23 mouse cellular contexts compared by ENCODE assay signal in the genomic region with DNA sequence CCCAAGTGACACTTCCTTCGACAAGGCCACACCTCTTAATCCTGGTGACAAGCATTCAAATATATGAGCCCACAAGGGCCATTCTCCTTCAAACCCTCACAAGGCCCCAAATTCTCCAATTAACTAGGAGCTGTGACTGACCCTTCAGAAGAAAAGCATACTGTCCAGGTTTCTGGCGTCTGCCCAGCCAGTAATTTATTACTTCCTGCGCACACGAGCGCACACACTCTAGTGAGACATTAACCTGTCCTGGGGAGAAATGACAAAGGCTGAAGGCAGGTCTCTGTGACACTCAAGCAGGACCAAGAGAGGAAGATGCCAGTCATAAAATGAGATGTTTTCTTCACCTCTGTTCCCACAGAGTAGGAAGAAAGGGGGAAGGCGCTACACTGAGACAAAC. TPM values are rescaled to one million over a fixed set of nuclear protein-coding genes. Genes with fewer than 3 reads are reported as not detected.
"Had no signal": no experiment of that assay in that cellular context is flagged by ENCODE, and none has a peak within 500 bp of the region (broad histone marks: within the 10 kb centered on the region; RNA-seq: fewer than 3 reads in every experiment).

No protein-coding gene starts in this region.

- H3K4me3 ChIP-seq: intestine, embryonic 15.5 days; left cerebral cortex, adult 2 months; limb, embryonic 12.5 days; liver, embryonic 15.5 days; midbrain, embryonic 15.5 days; neural tube, embryonic 12.5 days; stomach, embryonic 15.5 days had no signal

- H3K27ac ChIP-seq: intestine, embryonic 15.5 days; left cerebral cortex, adult 2 months; limb, embryonic 12.5 days; liver, embryonic 15.5 days; midbrain, embryonic 15.5 days; neural tube, embryonic 12.5 days; stomach, embryonic 15.5 days had no signal

- H3K4me2 ChIP-seq: intestine, embryonic 15.5 days; limb, embryonic 12.5 days; liver, embryonic 15.5 days; lung, embryonic 14.5 days; midbrain, embryonic 11.5 days; midbrain, embryonic 15.5 days; neural tube, embryonic 12.5 days; stomach, embryonic 15.5 days had no signal

- DNase-seq: lung, embryonic 14.5 days; lung, postnatal 10 days; lung, postnatal 4 days; retina, postnatal 1 day; right cerebral cortex, postnatal 14 days; thymus, adult 2 months; thymus, postnatal 4 days had no signal

- H3K9me3 ChIP-seq: intestine, embryonic 15.5 days; limb, embryonic 12.5 days; liver, embryonic 15.5 days; midbrain, embryonic 15.5 days; neural tube, embryonic 12.5 days; stomach, embryonic 15.5 days had no signal

- ATAC-seq: intestine, embryonic 15.5 days; midbrain, embryonic 15.5 days had no signal

- H3K27me3 ChIP-seq: intestine, embryonic 15.5 days; limb, embryonic 12.5 days; liver, embryonic 15.5 days; midbrain, embryonic 15.5 days; neural tube, embryonic 12.5 days; stomach, embryonic 15.5 days had no signal

- H3K9ac ChIP-seq: intestine, embryonic 15.5 days; limb, embryonic 12.5 days; liver, embryonic 15.5 days; lung, embryonic 14.5 days; midbrain, embryonic 15.5 days; neural tube, embryonic 12.5 days; stomach, embryonic 15.5 days had no signal

RNA-seq across cellular contexts. Expression of a gene that starts 37.2 kb away (rescaled TPM):
- total RNA-seq: liver, adult 2 months; megakaryocyte, adult 5-6 weeks; monocyte, adult 5-6 weeks; neutrophil, adult 5-6 weeks had no signal
- polyA plus RNA-seq: liver, adult 2 months; spleen, adult 2 months had no signal

RNA-seq across cellular contexts. Expression of a gene that starts 38.2 kb away (rescaled TPM):
- total RNA-seq: liver, adult 2 months; megakaryocyte, adult 5-6 weeks; monocyte, adult 5-6 weeks; neutrophil, adult 5-6 weeks had no signal
- polyA plus RNA-seq: intestine, embryonic 15.5 days; limb, embryonic 12.5 days; liver, adult 2 months; liver, embryonic 15.5 days; lung, embryonic 14.5 days; spleen, adult 2 months; stomach, embryonic 15.5 days; testis, adult 2 months; thymus, adult 2 months had no signal

RNA-seq across cellular contexts. Expression of a gene that starts 54.8 kb away (rescaled TPM):
- total RNA-seq: layer of hippocampus, postnatal 25 days; left cerebral cortex, adult 2 months; left cerebral cortex, postnatal 25 days; liver, adult 2 months had no signal
- polyA plus RNA-seq: limb, embryonic 12.5 days; lung, embryonic 14.5 days; midbrain, embryonic 11.5 days; midbrain, embryonic 15.5 days; neural tube, embryonic 12.5 days; spleen, adult 2 months; testis, adult 2 months had no signal
